Mouse (Mus musculus): ENCODE data around the gene Map2k4.

The Map2k4 gene

DNA sequence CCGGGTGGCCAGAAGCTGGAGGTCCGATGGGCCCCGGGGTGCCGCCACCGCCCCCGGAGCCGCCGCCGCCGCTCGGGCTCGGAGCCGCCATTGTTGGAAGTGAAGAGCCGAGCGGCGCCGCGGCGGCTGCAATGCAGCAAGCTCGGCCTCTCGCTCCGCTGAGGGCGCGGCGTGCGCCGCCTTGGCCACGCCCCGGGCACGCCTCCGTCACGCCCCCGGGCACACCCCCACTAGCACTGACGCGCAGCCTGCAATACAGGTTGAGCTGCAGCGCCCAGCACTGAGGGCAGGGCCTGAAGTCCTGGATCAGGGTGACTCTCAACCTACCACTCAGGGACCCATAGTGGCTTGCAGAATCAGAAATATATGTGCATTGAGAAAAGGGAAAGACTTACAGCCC is at the start of gene Map2k4:
Gene Map2k4 (minus strand): TSS at position 144 of the 400 bp plus-strand sequence.
- DNase-seq (ENCODE audit: low spot score): peak; percentile 92

DNA sequence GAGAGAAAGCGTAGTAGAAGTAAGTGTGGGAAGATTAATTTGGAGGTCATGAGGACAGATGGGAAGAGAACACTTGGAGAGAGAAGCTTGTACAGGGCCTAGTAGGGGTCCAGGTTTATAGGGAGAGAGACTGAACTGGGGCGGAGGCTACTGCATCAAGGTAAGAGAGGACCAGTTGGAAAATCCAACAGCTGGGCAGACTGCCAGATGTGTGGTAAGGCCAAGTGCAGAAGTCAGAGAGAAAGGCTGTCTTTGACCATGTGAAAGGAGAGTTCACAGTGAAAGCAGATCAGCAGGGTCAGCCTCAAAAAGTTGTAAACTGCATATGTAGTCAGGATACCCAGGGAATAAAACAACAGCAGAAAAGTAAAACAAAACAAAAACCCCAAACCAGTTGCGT is 36.5 kb upstream of the Map2k4 start:
- DNase-seq (ENCODE audit: low spot score): no peak

DNA sequence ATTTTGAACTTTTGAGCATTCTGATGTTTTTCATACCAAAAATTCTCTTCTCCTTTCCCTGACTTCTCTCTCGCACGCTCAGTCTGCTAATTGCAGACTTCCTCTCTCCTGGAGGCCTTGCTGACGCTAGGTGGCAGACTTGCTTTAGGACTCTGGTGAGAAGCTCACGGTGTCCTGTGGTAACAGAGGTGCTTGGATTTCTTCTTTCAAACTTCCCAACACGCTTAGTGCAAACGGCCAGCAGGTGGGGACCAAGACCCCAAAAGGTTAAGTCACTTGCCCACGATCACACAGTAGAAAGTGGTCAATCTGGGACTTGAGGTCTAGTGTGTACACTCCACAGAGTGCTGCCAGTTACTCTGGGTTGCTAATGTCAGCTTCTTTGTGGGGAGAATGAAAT is 32.8 kb upstream of the Map2k4 start:
- DNase-seq (ENCODE audit: low spot score): peak; percentile 33

DNA sequence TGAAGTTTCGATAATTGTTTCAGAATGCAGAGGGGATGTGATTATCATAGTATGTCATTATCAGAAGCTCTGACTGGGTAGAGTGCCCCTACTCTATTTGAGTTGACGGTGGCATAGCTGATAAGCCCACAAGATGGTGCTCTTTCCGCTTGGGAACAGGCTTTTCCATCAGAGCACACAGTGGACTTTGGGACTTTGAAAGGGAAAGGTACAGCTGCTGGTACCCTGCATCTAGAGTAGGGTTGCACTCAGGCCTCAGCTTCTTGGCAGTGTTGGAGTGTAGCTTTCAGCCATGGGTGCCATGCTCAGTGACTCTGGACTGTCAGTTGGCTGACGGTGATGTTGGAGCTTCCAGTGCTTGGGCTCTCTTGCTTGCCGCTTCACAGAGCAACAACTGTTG is 32.2 kb upstream of the Map2k4 start:
- DNase-seq (ENCODE audit: low spot score): no peak

DNA sequence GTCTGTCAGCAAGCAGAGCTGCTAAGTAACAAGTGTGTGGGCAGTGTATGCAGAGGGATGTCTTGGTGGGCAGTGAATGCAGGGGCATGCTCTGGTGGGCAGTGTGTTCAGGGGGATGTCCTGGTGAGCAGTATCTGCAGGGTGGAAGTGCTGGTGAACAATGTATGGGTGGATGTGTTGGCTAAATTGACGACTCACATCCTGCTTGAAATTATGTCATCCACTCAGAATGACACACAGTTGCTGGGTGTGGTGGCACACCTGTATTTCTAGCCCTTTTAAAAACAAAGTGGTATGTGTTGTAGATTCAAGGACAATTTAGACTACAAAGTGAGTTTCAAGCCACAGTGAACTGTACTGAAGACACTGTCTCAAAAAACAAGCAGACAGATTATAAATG is 30.1 kb upstream of the Map2k4 start:
- no peak for DNase-seq (ENCODE audit: low spot score)

DNA sequence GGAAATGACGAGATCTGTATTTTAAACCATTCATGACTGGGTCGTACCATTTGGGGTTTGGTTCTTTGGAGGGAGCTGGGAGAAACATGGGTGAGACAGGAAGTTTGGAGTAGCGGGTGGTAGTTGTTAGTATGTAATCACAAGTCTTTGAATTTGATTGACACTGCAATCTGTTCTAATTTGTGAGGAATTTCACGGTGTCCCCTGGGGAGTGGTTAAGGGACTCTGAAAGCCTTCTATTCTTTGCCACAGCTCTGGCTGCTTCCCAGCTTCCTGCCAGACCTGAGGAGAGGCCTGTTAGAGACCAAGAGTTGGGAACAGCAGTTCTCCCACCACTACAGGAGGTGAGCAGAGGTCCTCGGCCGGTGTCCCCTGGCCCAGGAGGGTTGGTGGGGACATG is 28.1 kb upstream of the Map2k4 start:
- DNase-seq (ENCODE audit: low spot score): no peak

DNA sequence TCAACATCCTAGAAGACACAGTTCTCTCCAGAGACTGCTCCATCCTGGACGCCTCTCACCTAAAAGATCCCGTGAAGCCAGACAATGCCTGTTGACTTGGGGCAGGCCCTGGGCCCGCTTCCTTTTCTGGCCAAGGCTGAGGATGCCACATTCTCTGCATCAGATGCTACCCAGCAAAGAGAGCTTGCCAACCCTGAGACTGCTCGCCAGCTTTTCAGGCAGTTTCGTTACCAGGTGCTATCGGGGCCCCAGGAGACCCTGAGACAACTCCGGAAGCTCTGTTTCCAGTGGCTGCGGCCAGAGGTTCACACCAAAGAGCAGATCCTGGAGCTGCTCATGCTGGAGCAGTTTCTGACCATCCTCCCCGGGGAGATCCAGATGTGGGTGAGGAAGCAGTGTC is 26.3 kb upstream of the Map2k4 start:
- no peak for DNase-seq (ENCODE audit: low spot score)

DNA sequence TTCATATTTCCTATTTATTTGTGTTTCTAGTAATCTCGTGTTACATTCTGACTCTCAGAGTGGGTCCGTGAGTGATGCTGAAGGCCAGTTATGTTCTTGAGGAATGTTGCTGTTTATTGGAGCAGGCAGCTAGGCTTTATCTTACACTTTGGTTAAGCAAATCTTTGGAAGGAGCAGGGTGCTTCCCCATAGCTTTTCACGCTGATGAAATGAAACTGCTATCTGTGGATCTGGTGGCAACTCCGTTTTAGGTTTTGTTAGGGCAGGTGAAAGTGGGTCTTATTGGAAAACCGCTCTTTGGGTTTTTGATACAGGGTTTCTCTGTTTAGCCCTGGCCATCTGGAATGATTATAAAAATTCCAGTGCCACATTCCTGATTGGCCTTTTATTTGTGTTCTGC is 24.0 kb upstream of the Map2k4 start:
- no peak for DNase-seq (ENCODE audit: low spot score)

DNA sequence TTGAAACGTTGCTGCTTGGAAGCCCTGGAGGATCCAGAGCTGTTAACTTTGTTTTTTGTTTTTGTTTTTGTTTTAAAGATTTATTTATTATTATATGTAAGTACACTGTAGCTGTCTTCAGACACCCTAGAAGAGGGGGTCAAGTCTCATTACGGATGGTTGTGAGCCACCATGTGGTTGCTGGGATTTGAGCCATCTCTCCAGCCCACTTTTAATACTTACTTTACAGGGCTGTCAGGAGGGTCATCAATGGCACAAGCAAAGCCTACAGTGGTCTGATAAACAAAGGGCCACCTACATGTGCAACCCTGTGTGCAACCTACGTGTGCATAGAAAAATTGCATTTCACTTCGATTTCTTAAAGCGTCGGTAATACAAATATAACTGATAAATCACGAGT is 19.5 kb upstream of the Map2k4 start:
- DNase-seq (ENCODE audit: low spot score): no peak

DNA sequence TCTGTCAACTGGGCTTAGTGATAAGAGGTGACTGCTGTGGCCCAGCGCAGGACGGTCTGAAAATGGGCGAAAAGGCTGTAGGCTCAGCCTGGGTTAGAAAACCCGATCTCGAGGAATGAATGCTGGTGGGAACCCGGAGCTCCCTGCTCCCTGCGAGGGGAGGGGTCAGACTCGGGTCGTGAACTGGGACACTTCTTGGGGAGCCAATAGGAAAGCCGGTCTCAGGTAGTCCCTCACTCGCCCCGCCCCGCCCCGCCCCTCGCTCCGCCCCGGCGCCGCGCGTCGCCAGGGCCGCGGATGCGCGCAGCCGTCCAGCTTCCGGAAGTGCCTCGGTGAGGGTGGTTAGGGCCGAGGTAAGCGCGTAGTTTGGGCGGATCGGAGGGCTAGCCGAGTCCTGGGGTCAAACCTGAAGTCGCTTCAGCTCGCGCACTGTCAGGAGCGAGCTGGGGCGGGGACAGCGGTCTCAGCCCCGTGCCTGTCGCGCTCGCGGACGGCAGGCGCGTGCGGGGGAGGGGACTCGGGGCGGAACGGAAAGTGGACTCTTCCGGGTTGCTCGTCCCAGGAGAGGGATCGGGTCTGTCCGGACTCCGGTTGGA is 18.9 kb upstream of the Map2k4 start, which contains the start of gene Zkscan6:
Gene Zkscan6 (plus strand): TSS at position 267 of the 596 bp plus-strand sequence.
- DNase-seq (ENCODE audit: low spot score): peak; percentile 92

DNA sequence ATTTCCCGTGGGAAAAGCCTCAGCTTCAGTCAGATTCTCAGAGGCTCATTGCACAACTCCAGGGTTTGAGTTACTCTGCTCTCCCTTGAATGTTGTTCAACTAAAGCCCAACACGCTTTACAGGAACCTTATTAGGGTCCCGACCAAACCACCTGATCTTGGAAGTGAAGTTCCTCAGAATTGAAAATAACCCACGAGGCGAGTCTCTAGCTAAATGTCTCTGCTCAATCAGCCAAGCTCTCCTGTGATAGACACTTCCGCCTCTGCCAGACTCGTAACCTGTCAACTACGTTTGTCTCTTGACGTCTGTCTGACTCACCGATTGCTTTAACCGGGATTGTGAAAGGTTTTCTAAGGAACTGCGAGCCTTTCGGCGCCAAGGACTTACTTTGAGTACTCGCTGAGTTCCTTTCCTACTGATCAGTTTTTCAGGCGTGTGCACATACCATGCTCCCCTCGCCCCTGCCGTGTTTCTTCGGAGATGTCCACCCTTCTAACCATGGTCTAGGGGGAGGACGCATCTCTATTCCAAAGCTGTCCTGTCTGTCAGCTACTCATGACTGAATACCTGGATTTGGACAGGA is 18.3 kb upstream of the Map2k4 start:
- DNase-seq (ENCODE audit: low spot score): no peak

DNA sequence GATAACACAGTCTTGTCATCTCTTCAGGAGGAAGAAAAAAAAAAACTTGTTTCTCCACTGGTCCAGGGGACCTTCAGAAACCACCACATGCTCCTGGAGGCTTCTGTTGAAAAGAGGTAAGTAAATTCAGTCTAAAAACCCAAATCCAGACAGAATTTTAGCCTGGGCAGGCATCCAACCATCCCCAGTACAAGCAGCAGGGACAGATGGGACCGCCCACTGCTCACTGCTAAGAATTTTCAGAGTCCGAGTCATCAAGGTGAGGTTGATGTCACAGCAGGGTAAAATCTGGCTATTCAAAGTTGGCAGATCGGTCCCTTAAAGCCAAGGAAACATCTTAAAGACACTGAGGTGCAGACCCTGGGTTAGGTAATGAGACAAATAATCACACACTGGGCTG is 13.8 kb upstream of the Map2k4 start:
- no peak for DNase-seq (ENCODE audit: low spot score)

DNA sequence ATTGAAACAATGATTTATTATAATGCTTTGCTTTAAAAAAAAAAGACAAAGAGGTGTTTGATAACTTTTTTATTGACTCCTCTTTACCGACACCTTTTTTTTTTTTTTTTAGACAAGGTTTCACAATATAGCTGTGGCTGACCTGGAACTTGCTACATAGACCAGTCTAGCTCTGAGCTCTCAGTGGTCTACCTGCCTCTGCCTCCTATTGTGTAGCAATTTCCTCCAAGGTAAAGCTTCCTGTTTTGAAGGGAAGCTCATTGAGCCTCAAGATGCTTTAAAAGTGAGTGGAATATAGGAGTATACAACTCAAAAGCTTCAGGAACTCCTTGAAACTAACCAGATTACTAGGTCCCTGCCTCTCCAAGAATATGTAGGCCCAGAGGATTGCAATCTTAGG is 7.8 kb upstream of the Map2k4 start:
- DNase-seq (ENCODE audit: low spot score): no peak

DNA sequence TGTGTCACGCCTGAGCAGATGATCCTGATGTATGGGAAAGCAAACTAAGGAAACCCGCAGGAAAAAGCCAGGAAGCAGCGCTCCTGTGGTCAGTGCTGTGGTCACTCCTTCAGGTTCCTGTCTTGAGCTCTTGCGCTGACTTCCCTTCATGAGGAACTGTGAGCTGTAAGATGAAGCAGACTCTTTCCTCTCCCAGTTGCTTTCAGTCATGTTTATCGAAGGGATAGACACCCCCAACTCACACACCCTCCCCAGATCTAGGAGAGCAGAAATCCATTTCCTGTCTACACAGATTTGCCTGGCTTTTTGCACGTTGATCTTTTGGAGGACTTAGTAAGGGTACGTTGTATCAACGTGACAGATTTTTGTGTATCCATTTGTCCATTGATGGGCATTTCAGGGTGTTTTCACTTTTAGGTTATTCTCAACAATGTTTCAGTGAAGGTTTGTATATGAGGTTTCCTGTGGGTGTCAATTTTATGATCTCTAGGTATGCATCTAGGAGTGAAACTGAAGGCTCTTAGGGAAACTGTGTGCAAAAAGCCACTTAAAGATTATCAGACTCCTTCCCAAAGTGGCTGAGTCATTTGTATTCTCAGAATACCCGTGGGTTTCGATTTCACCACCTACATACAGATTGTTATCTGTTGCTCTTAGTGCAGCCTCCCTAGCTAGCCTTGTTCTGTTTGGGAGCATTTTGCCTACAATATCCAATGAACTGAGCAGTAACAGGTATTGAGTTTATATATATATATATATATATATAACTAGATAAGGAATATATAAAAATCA is 6.5 kb upstream of the Map2k4 start:
- no peak for DNase-seq (ENCODE audit: low spot score)

DNA sequence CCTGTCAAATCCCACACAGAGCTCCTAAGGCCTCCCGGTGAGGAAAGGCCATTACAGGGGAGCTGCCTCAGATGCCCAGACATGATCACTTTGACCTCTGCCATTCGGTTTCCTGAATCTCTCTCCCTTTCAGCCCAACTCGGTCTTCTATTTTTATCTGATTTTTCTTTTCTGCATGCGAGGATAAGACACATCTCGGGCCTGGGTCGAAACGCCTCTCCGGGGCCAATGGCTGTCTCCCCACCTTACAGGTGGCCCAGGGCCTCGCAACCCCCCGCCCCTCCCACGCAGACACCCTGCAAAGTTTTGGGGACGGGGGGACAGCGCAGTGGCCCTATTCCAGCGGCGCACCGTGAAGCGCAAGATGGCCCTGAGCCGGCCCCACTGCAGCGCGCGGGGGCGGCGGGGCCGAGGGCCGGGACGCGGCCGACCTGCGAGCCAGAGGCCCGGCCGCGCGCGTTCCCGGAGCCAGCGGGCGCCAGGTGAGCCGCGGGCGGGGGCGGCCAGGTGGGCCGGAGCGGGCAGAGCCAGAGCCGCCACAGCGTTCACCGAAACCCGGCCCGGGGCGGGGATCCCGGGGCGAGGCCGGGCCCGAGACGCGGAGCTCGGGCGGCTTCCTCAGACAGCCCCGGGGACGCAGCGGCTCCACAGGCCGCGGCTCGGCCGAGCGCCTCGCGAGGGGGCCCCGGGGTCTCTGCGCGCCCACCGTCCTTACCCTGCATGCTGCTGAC is 511 bp downstream of the Map2k4 start:
- DNase-seq (ENCODE audit: low spot score): peak; percentile 76

DNA sequence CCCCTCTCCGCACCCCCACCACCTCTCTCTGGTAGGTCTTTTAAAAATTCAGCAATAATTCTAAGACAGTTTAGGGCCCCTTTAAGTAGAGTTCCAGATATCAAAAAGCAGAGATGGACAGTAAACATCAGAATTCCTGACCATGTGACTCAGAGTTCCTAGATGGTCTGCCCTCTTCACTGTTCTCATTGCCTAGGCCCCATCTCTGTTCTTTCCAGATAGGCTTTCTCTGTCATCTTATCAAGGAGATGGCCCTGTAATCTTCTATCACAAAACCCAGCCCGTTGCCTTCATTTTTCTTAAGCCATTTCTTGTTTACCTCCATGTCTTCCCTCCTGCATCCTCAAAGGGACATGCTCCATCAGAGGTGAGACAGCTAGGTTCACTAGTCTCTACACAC is 1.9 kb downstream of the Map2k4 start:
- DNase-seq (ENCODE audit: low spot score): no peak

DNA sequence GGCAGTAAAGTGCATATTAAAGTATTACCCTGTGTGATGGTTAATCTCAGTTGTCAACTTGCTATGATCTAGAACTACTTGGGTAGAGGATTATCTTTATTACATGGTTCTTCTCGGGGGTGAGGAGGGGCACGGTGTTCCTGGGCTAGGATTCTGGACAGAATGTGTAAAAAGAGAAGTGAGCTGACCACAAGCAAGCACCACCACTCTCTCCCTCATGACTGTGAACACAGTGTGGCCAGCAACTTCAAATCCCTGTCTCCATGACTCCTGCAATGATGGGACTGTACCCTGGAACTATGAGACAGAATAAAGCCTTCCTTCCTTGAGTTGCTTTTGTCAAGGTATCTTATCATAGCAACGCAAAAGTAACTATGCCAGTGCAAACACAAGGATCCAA is 6.5 kb downstream of the Map2k4 start:
- DNase-seq (ENCODE audit: low spot score): no peak

DNA sequence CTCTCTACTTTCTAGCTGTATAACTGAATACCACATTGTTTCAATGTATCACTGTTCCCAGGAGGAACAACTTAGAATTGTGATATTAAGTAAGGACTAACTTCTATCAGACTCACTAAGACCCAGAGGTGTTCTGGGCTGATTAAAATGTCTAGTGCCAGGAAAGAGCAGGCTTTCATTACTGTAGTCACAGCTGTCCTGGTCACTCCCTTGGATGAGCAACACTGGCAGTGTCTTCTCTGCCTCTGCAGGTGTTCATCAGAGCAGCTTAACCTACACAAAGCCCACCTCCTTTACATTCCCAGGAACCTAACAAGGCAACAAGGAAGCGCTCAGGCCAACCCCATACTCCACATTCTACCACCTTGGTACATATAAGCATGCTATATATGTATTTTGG is 8.5 kb downstream of the Map2k4 start:
- no peak for DNase-seq (ENCODE audit: low spot score)

DNA sequence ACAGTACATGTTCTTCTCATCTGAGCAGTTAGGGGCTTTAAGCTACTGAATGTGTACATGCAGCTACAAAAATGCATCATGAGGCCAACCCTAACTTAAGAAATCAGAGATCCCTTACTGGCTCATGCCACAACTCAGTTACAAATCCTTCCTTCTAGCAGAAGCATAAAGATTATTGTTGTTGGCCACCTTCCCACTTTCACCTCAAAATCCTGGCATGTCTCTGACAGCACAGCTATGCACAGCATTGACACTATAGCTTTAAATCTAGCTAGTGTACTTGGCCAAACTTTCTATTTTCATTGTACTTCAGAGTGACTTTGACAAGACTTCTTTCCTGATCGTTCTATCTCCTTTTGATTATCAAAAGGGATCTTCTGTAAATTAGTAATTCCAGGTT is 9.0 kb downstream of the Map2k4 start:
- no peak for DNase-seq (ENCODE audit: low spot score)

DNA sequence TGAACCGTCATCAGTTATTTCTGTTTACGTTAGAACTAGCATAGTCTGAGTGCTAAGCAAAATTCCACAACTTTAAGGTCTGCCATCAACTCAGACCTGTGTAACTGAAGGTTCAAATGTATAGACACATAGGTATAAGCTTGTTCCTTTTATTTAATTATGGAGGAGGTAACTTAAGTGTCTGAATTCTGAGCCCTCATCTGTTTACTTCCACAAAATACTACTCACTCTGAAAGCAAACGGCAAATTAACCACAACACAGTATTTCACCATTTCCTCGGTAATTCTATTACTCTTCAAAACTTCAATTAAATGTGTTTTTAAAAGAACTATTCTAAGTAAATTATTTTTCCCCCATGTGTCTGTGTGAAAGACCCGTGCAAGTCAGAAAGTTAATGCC is 10.3 kb downstream of the Map2k4 start:
- no peak for DNase-seq (ENCODE audit: low spot score)

DNA sequence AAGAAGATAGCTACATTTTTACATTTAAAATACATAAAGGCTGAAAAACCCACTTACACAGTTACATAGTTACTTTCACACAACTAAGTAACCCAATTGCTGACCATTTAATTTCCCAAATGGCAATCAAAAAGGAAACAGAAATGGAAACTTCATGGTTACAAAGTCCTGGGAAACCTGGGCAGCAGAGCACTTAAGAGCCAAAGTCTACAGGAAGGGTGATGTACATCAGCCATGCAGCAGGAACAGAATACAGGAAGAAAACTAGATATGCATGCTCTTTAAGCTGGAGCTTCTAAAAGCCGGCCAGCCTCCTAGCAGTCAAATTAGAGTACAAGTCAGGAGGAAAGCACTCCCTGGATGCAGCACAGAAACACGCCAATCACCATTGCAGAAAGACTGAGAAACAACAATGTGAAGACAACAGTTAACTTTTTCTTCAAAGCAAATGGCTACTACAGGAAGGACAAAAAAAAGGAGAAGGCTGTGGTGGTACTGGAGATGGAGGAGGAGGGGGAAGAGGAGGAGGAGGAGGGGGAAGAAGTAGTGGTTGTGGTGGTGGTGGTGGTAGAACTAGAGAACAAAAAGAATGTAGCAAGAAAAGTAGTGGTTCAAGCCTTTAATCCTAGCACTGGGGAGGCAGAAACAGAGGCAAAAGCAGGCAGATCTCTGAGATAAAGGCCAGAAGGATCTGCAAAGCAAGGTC is 11.0 kb downstream of the Map2k4 start:
- DNase-seq (ENCODE audit: low spot score): no peak

DNA sequence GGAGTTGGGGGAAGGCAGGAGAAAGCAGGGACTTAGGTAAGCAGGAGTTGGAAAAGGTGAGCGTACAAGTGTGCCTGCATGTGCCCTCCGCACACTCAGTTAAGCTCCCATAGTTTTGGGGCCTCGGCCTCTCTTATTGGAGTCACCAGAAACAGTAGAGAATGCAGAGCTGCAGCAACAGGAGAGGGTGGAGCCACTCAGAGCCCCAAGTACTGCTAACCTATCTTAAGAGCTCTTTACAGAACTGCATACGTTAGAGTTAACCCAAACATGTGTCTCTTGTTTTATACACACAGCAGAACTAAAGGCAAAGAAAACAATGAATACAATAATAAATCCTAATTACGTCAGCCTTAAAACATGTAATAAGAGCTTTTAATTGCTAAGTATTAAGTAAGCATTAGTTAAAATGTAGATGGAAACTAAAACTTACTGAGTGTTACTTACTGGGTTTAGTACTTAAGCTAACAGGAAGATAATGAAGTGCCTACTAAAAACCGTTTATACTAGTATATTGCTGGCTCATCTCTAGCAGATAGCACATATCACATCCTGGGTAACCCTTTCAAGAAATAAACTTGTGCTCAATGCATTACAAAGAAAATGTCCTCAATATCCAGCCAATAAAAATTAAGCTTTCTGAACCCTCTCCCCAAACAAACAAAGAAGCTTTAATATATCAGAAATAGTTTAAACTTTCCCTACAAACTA is 14.0 kb downstream of the Map2k4 start:
- DNase-seq (ENCODE audit: low spot score): no peak

Measured in testis, postnatal 14 days (tissue).